In the genomic region with DNA sequence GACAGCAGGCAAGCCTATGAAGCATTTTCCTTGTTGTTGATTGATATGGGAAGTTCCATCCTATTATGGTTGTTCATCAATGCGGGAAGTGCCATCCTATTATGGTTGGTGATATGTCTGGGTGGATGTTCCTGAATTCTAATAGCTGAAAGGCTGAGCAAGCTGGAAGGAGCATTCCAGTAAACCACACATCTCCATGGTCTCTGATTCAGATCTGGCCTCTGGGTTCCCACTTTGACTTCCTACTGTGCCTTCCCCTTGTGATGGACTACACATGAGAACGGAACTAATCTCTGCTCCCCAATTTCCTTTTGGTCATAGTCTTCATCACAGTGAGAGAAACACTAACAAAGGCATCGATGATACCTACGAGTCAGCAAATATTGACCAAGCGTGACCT, we compare ENCODE assay signal across 26 mouse cellular contexts. TPM values are rescaled to one million over a fixed set of nuclear protein-coding genes. Genes with fewer than 3 reads are reported as not detected.
DNase-seq lines count a peak whose midpoint lies in the region; ATAC-seq and TF ChIP-seq lines count a peak whose summit lies in the region.
"Had no signal": no experiment of that assay in that cellular context is flagged by ENCODE, and none has a peak within 500 bp of the region (broad histone marks: within the 10 kb centered on the region; RNA-seq: fewer than 3 reads in every experiment).

No protein-coding gene starts in this region.

- H3K9me3 ChIP-seq in CH12.LX (replicated peaks; ENCODE audit: low read length): no peaks in the 10 kb centered on the region
- H3K9me3 ChIP-seq in ES-E14 (ENCODE audit: control insufficient read depth, insufficient read depth, low read depth, low read length): no peaks in the 10 kb centered on the region
- H3K9me3 ChIP-seq in midbrain, embryonic 16.5 days (replicated peaks; ENCODE audit: control insufficient read depth, low read length, poor library complexity, severe bottlenecking): no peaks in the 10 kb centered on the region
- H3K9me3 ChIP-seq: G1E had no signal

- ATAC-seq in midbrain, embryonic 16.5 days: no peak
- ATAC-seq: activated CD4-positive, CD25-positive, alpha-beta regulatory T cell, adult 4 months; CD4-positive, CD25-positive, alpha-beta regulatory T cell, adult 4 months; Patski had no signal

- H3K9ac ChIP-seq in CH12.LX (ENCODE audit: insufficient read depth, low read depth) (no peak overlapping the region), ES-E14 (ENCODE audit: insufficient read depth, low read depth, low read length, poor library complexity, severe bottlenecking) (no peak overlapping the region)
- H3K9ac ChIP-seq in midbrain, embryonic 16.5 days (ENCODE audit: low read depth, low read length): no peak overlapping the region

- TF ChIP-seq POLR2A in CH12.LX (IDR thresholded peaks at IDR 0.05; ENCODE audit: low read depth, low read length): no peak

- intact Hi-C loops in heart, postnatal 25 days (cut with DNase I): no loop called here

- no peaks in the 10 kb centered on the region for H3K27me3 ChIP-seq in CH12.LX (replicated peaks)
- no peaks in the 10 kb centered on the region for H3K27me3 ChIP-seq in midbrain, embryonic 16.5 days (ENCODE audit: control insufficient read depth, insufficient read depth, low read depth, low read length)

- H3K4me2 ChIP-seq in CH12.LX (ENCODE audit: insufficient read depth, low read depth, poor library complexity, severe bottlenecking): no peak overlapping the region
- H3K4me2 ChIP-seq in midbrain, embryonic 16.5 days (ENCODE audit: low read length): no peak overlapping the region

- in situ Hi-C loops in CH12.LX (cut with MboI; ENCODE audit: low pct_ligation_motif_present, low pct_unique_long_range_greater_than_20kb, low sequenced_read_pairs) (no loop called here), ES-E14 (cut with MboI; ENCODE audit: low sequenced_read_pairs in 2 of 2, unreplicated experiment in 2 of 2) (no loop called here)

- H3K36me3 ChIP-seq in CH12.LX (replicated peaks in 1 of 2; ENCODE audit: control insufficient read depth in 1 of 2, insufficient read depth in 1 of 2, low read length in 1 of 2): no peaks in the 10 kb centered on the region
- H3K36me3 ChIP-seq in ES-E14 (ENCODE audit: control insufficient read depth, insufficient read depth, low read length, poor library complexity, severe bottlenecking): no peaks in the 10 kb centered on the region
- H3K36me3 ChIP-seq in midbrain, embryonic 16.5 days (ENCODE audit: control insufficient read depth, insufficient read depth, low read length): no peaks in the 10 kb centered on the region
- H3K36me3 ChIP-seq: G1E had no signal

- H3K27ac ChIP-seq in CH12.LX (ENCODE audit: insufficient read depth, low read depth) (no peak overlapping the region), ES-E14 (ENCODE audit: insufficient read depth, low read depth, low read length, poor library complexity, severe bottlenecking) (no peak overlapping the region)
- H3K27ac ChIP-seq in midbrain, embryonic 16.5 days (ENCODE audit: low read length): no peak overlapping the region

- H3K79me2 ChIP-seq in CH12.LX (replicated peaks; ENCODE audit: control insufficient read depth, extremely low read depth, insufficient read depth, poor library complexity, severe bottlenecking): no peaks in the 10 kb centered on the region

- peak; percentile 61 for DNase-seq in heart, adult 11 months
- no peak for DNase-seq in heart, postnatal 25 days (ENCODE audit: low spot score)
- DNase-seq in CH12.LX (ENCODE audit: extremely low read depth): no peak
- DNase-seq in ES-E14 (ENCODE audit: low read depth, low spot score): no peak
- peak; percentile 52 for DNase-seq in Muller cell, postnatal 12 days (ENCODE audit: inconsistent ontology term)
- DNase-seq in retina, postnatal 1 day: no peak
- DNase-seq in adrenal gland, adult 8-10 months: no peak
- DNase-seq: adrenal gland, adult 2 months; adrenal gland, postnatal 10 days; adrenal gland, postnatal 14 days; adrenal gland, postnatal 25 days; adrenal gland, postnatal 36 days; B cell, adult 2 months; cerebellum, adult 11 months; cerebellum, adult 11-12 months; cerebellum, adult 18-20 months; cerebellum, adult 2 months; cerebellum, adult 8-10 months; cerebellum, adult 9-10 months had no signal

- 95% methylated on average over 5 of the region's 5 CpGs for WGBS in midbrain, embryonic 16.5 days

- TF ChIP-seq RAD21 in CH12.LX (IDR thresholded peaks at IDR 0.05; ENCODE audit: low read depth, low read length): no peak

- dilution Hi-C loops in CH12.LX (cut with MboI; ENCODE audit: extremely low pct_ligation_motif_present, extremely low pct_unique_long_range_greater_than_20kb, low sequenced_read_pairs): no loop called here

- H3K4me3 ChIP-seq in CH12.LX (replicated peaks in 1 of 3; ENCODE audit: low read depth in 2 of 3, low read length in 2 of 3, poor library complexity in 1 of 3) (no peak overlapping the region), ES-E14 (ENCODE audit: insufficient read depth in 1 of 2, low read depth in 1 of 2, low read length in 2 of 2, poor library complexity in 1 of 2, severe bottlenecking in 1 of 2) (no peak overlapping the region)
- no peak overlapping the region for H3K4me3 ChIP-seq in midbrain, embryonic 16.5 days (ENCODE audit: low read depth, low read length)

- TF ChIP-seq EP300 in CH12.LX (IDR thresholded peaks at IDR 0.05; ENCODE audit: low read length): no peak

- H3K4me1 ChIP-seq in CH12.LX (ENCODE audit: control insufficient read depth in 1 of 2, insufficient read depth in 2 of 2): no peaks in the 10 kb centered on the region
- H3K4me1 ChIP-seq in ES-E14 (ENCODE audit: control insufficient read depth in 2 of 2, insufficient read depth in 2 of 2, low read length in 2 of 2, poor library complexity in 1 of 2): no peaks in the 10 kb centered on the region
- H3K4me1 ChIP-seq in midbrain, embryonic 16.5 days (ENCODE audit: control insufficient read depth, insufficient read depth, low read length): no peaks in the 10 kb centered on the region

- TF ChIP-seq CTCF in CH12.LX (conservative IDR thresholded peaks at IDR 0.05 in 1 of 2, IDR thresholded peaks at IDR 0.05 in 1 of 2; ENCODE audit: low read depth in 2 of 2, low read length in 2 of 2): no peak

TF ChIP-seq in CH12.LX, 34 proteins besides CTCF, POLR2A, EP300 and RAD21:
- TF ChIP-seq MAFK (IDR thresholded peaks at IDR 0.05; ENCODE audit: insufficient replicate concordance, low read length) (0 out of 2 replicates have a peak, but pooled peaks have one; percentile 37), SMC3 (IDR thresholded peaks at IDR 0.05; ENCODE audit: low read depth, low read length) (no peak), CHD1 (IDR thresholded peaks at IDR 0.05; ENCODE audit: low read depth, low read length) (no peak), CHD2 (IDR thresholded peaks at IDR 0.05; ENCODE audit: low read length) (no peak), E2F4 (IDR thresholded peaks at IDR 0.05; ENCODE audit: insufficient replicate concordance, low read depth, low read length) (no peak), NRF1 (IDR thresholded peaks at IDR 0.05; ENCODE audit: low read depth, low read length) (no peak)

TF ChIP-seq in ES-E14, 5 proteins besides CTCF, POLR2A, EP300 and RAD21:
- TF ChIP-seq CHD2 (IDR thresholded peaks at IDR 0.05; ENCODE audit: low read depth, low read length): no peak
- TF ChIP-seq ZNF384 (IDR thresholded peaks at IDR 0.05; ENCODE audit: low read depth, low read length): no peak
- TF ChIP-seq ZC3H11A (IDR thresholded peaks at IDR 0.05; ENCODE audit: borderline replicate concordance, low read depth, low read length): no peak
- TF ChIP-seq HCFC1 (IDR thresholded peaks at IDR 0.05; ENCODE audit: borderline replicate concordance, insufficient read depth, low read length): no peak
- TF ChIP-seq MAFK (IDR thresholded peaks at IDR 0.05; ENCODE audit: insufficient read depth, low read depth, low read length): peak; percentile 55

RNA-seq across cellular contexts. Expression of gene Ifit3b, which starts 13.1 kb away (rescaled TPM):
- 1 to 10 TPM; 1.1 TPM for total RNA-seq in heart, postnatal 25 days (2021)
- not detected in 2 replicates for total RNA-seq in CH12.LX (2012; rRNA removed)
- total RNA-seq in CH12.LX (2014; rRNA removed): not detected in 2 replicates
- polyA plus RNA-seq in CH12.LX (2012; ENCODE audit: insufficient read length, low read depth): not detected in 2 replicates
- total RNA-seq in ES-E14 (2012; rRNA removed): not detected in 2 replicates
- 1 to 10 TPM; 2.6 to 7.4 (median 5.4) TPM for total RNA-seq in adrenal gland, adult 8-10 months (2022)
- 0.14 and 0.20 TPM in 2 replicates for polyA plus RNA-seq in midbrain, embryonic 16.5 days (2015; fragmentation: Nextera tagmentation; extraction: Ambion mirVana)
- total RNA-seq: G1E, MEL had no signal
- polyA plus RNA-seq: C2C12, G1E had no signal

RNA-seq across cellular contexts. Expression of gene Ifit1bl1, which starts 19.1 kb away (rescaled TPM):
- 1 to 10 TPM in 1 of 2 experiments, under 1 TPM in 1; 0.84 to 1.2 TPM for total RNA-seq in heart, postnatal 25 days (2021)
- total RNA-seq in CH12.LX (2012; rRNA removed) (not detected in 2 replicates), CH12.LX (2014; rRNA removed) (0.09 TPM in 1 of 2 replicates, not detected in the other), ES-E14 (2012; rRNA removed) (not detected in 2 replicates)
- 0.15 and 0.26 TPM in 2 replicates for polyA plus RNA-seq in CH12.LX (2012; ENCODE audit: insufficient read length, low read depth)
- total RNA-seq in adrenal gland, adult 8-10 months (2022): 1 to 10 TPM in 2 of 4 experiments, under 1 TPM in 2; 0.98 to 1.2 (median 1.0) TPM
- polyA plus RNA-seq in midbrain, embryonic 16.5 days (2015; fragmentation: Nextera tagmentation; extraction: Ambion mirVana): 1.1 and 2.4 TPM in 2 replicates
- total RNA-seq: MEL had no signal
- polyA plus RNA-seq: C2C12, G1E had no signal

RNA-seq across cellular contexts. Expression of gene Ifit1bl2, which starts 19.7 kb away (rescaled TPM):
- total RNA-seq in heart, postnatal 25 days (2021): 1 to 10 TPM; 1.2 to 1.5 TPM
- total RNA-seq in CH12.LX (2012; rRNA removed): not detected in 2 replicates
- 0.08 TPM in 2 replicates for total RNA-seq in CH12.LX (2014; rRNA removed)
- polyA plus RNA-seq in CH12.LX (2012; ENCODE audit: insufficient read length, low read depth): 0.15 and 0.24 TPM in 2 replicates
- not detected in 2 replicates for total RNA-seq in ES-E14 (2012; rRNA removed)
- under 1 TPM; 0.14 to 0.34 (median 0.25) TPM for total RNA-seq in adrenal gland, adult 8-10 months (2022)
- polyA plus RNA-seq in midbrain, embryonic 16.5 days (2015; fragmentation: Nextera tagmentation; extraction: Ambion mirVana): 0.46 and 0.51 TPM in 2 replicates
- total RNA-seq: MEL had no signal
- polyA plus RNA-seq: C2C12, G1E had no signal

RNA-seq across cellular contexts. Expression of gene Ifit1, which starts 19.8 kb away (rescaled TPM):
- total RNA-seq in heart, postnatal 25 days (2021): 1 to 10 TPM; 1.4 TPM
- total RNA-seq in CH12.LX (2012; rRNA removed) (0.25 TPM in 2 replicates), CH12.LX (2014; rRNA removed) (1.4 and 1.8 TPM in 2 replicates), ES-E14 (2012; rRNA removed) (0.16 TPM in 1 of 2 replicates, not detected in the other)
- 2.3 and 2.5 TPM in 2 replicates for polyA plus RNA-seq in CH12.LX (2012; ENCODE audit: insufficient read length, low read depth)
- 1 to 10 TPM; 4.8 to 9.4 (median 6.0) TPM for total RNA-seq in adrenal gland, adult 8-10 months (2022)
- polyA plus RNA-seq in midbrain, embryonic 16.5 days (2015; fragmentation: Nextera tagmentation; extraction: Ambion mirVana): 0.29 and 0.35 TPM in 2 replicates
- polyA plus RNA-seq: G1E had no signal

RNA-seq across cellular contexts. Expression of gene Ifit3, which starts 37.5 kb away (rescaled TPM):
- total RNA-seq in heart, postnatal 25 days (2021): 1 to 10 TPM; 3.8 to 4.0 TPM
- total RNA-seq in CH12.LX (2012; rRNA removed) (0.08 and 0.13 TPM in 2 replicates), CH12.LX (2014; rRNA removed) (0.65 and 1.0 TPM in 2 replicates), ES-E14 (2012; rRNA removed) (0.09 TPM in 1 of 2 replicates, not detected in the other)
- polyA plus RNA-seq in CH12.LX (2012; ENCODE audit: insufficient read length, low read depth): 0.87 and 1.0 TPM in 2 replicates
- 10 to 100 TPM in 2 of 4 experiments, 1 to 10 TPM in 2; 7.0 to 15.3 (median 9.9) TPM for total RNA-seq in adrenal gland, adult 8-10 months (2022)
- polyA plus RNA-seq in midbrain, embryonic 16.5 days (2015; fragmentation: Nextera tagmentation; extraction: Ambion mirVana): 1.0 and 1.8 TPM in 2 replicates
- total RNA-seq: MEL had no signal
- polyA plus RNA-seq: G1E had no signal

Comparison
In these comparisons a context has a peak if more than half of its experiments do, and no peak if none do; other contexts are left out.
1. DNase-seq: peak in heart, adult 11 months (single experiment) and Muller cell, postnatal 12 days (single experiment); none in heart, postnatal 25 days (single experiment), CH12.LX (single experiment), ES-E14 (single experiment), retina, postnatal 1 day (single experiment) and adrenal gland, adult 8-10 months (single experiment).